Mouse (Mus musculus) limb, embryonic 14.5 days (tissue): ENCODE results near the gene Col19a1. TPM values are rescaled to one million over a fixed set of nuclear protein-coding genes. Genes with fewer than 3 reads are reported as not detected.

Experiments
- ATAC-seq: fragments of 200-750 bp; cut with Nextera tagmentation; 2 replicates; pipeline ENCODE4 v1.8.0; 2017; ENCODE audit warnings: low read depth, moderate number of reproducible peaks, moderate TSS enrichment; ENCODE audit not compliant: low FRiP score
- DNase-seq: peaks from one replicate; pipeline ENCODE4 v3.0.0-alpha.2; 2015; ENCODE audit warnings: low spot score
- H3K27ac ChIP-seq: fragments of 300-500 bp; sonication (generic); replicated peaks from 2 replicates; pipeline ENCODE4 v1.5.1; 2014; ENCODE audit warnings: low read depth, mild to moderate bottlenecking, low read length, moderate library complexity, mixed read lengths
- H3K27me3 ChIP-seq: fragments of 300-500 bp; sonication (generic); 2 replicates; pipeline ENCODE4 v1.6.1; 2014; ENCODE audit warnings: low read length, mixed read lengths; ENCODE audit not compliant: control insufficient read depth, insufficient read depth
- H3K36me3 ChIP-seq: fragments of 300-500 bp; sonication (generic); 2 replicates; pipeline ENCODE4 v1.6.1; 2014; ENCODE audit warnings: mild to moderate bottlenecking, low read length, moderate library complexity, mixed read lengths; ENCODE audit not compliant: control insufficient read depth, insufficient read depth
- H3K4me1 ChIP-seq: fragments of 300-500 bp; sonication (generic); 2 replicates; pipeline ENCODE4 v1.6.1; 2014; ENCODE audit warnings: antibody characterized with exemption, low read length, mixed read lengths; ENCODE audit not compliant: control insufficient read depth, insufficient read depth
- H3K4me2 ChIP-seq: fragments of 300-500 bp; sonication (generic); replicated peaks from 2 replicates; pipeline ENCODE4 v1.6.1; 2014; ENCODE audit warnings: low read depth, mild to moderate bottlenecking, low read length, moderate library complexity; ENCODE audit not compliant: severe bottlenecking
- H3K4me3 ChIP-seq: fragments of 300-500 bp; sonication (generic); replicated peaks from 2 replicates; pipeline ENCODE4 v1.5.1; 2014; ENCODE audit warnings: low read length
- H3K9ac ChIP-seq: fragments of 300-500 bp; sonication (generic); 2 replicates; pipeline ENCODE4 v1.6.1; 2014; ENCODE audit warnings: mild to moderate bottlenecking, low read depth, low read length, moderate library complexity; ENCODE audit not compliant: severe bottlenecking
- H3K9me3 ChIP-seq: fragments of 300-500 bp; sonication (generic); 2 replicates; pipeline ENCODE4 v1.6.1; 2016; ENCODE audit warnings: low read length; ENCODE audit not compliant: control insufficient read depth
- POLR2A ChIP-seq: fragments of 200-500 bp; IDR thresholded peaks from 2 replicates; pipeline ENCODE4 v1.8.0; 2012; ENCODE audit warnings: inconsistent platforms, mild to moderate bottlenecking, moderate library complexity, borderline replicate concordance; ENCODE audit not compliant: insufficient read depth, insufficient read length; ENCODE audit errors: extremely low read depth
- WGBS: fragments of 180-500 bp; shearing (Covaris S2); extraction: QIAGEN DNeasy Blood & Tissue Kit; methylation state at CpG from one replicate; pipeline ENCODE4 v1.1.7; 2014; 5-methylcytosine and 5-hydroxymethylcytosine counted together
- polyA plus RNA-seq, 2 experiments: library from polyadenylated mRNA; depleted of rRNA in 1 of 2; stranded (reverse) in 1 of 2; unstranded in 1 of 2; fragments of >200 nt; fragmentation: Nextera tagmentation in 1 of 2; extraction: Ambion mirVana in 1 of 2; gene quantifications; 2 replicates each; pipeline versions ENCODE4 v1.2.1 to v1.2.3; 2012 to 2014

Gene Col19a1
- polyA plus RNA-seq, 2 experiments, result 0.98 to 4.2 TPM

DNA sequence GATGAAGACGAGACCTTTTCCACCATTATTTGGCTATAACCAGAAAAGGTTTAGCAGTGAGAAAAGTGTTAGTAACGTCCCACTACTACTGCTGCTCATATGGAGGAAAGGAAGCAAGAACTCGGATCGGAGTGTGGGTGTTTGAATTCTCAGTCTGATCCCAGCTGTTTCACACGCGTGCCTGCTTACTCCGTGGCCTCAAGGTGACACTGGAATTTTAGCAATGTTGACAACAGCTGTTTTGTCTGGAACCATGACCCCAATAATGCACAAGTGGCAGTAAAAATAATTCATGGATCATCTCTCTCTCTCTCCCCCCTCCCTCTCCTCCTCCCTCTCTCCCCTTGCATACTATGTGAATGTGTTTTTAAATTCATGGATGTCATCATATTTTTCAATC, 222.5 kb downstream of the Col19a1 start:
- H3K9ac ChIP-seq, result no peak overlapping the region
- ATAC-seq, result peak; percentile 44; the same call in 1 of the 2 replicates
- WGBS, result 65% methylated on average over 7 of the region's 7 CpGs
- H3K4me3 ChIP-seq, result no peak overlapping the region
- no peaks in the 10 kb centered on the region for H3K36me3 ChIP-seq
- no peak overlapping the region for H3K27ac ChIP-seq
- no peak for TF ChIP-seq POLR2A
- DNase-seq, result no peak
- no peaks in the 10 kb centered on the region for H3K9me3 ChIP-seq
- H3K4me2 ChIP-seq, result no peak overlapping the region
- H3K4me1 ChIP-seq, result no peaks in the 10 kb centered on the region
- no peaks in the 10 kb centered on the region for H3K27me3 ChIP-seq

DNA sequence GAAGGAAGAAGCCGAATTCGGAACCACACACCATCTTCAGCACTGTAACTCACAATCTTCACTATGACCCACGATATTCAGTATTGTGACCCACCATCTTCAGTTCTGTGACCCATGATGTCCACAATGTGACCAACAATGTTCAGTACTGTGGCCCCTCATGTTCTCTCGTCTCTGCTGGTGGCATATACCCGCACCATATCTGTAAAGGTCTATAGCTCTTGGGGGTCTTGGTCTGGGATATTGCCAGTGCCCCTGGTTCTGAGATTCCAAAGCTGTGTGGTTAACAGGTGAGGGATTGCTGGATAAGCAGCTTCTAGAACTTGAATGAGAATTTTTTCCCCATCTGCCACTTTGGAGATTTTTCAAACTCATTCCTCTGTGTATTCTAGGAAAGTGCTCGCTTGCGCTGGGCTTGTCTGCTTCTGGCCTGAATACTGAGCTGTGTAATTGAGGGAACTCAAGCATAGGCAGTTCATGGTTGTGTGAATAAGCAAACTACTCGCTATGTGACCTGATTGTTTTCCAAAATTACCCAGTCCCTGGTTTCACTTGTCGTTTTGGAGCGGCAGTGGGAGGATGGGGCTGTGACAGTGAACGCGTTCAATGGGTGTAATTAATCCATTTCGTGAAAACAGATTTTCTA, 225.2 kb downstream of the Col19a1 start:
- H3K27me3 ChIP-seq, result no peaks in the 10 kb centered on the region
- WGBS, result 85% methylated on average over 13 of the region's 13 CpGs
- no peak for TF ChIP-seq POLR2A
- H3K9me3 ChIP-seq, result no peaks in the 10 kb centered on the region
- ATAC-seq (no peak), DNase-seq (no peak)
- H3K36me3 ChIP-seq, result no peaks in the 10 kb centered on the region
- H3K4me1 ChIP-seq, result no peaks in the 10 kb centered on the region
- no peak overlapping the region for H3K27ac ChIP-seq
- H3K4me3 ChIP-seq, result no peak overlapping the region
- no peak overlapping the region for H3K9ac ChIP-seq
- H3K4me2 ChIP-seq, result no peak overlapping the region

DNA sequence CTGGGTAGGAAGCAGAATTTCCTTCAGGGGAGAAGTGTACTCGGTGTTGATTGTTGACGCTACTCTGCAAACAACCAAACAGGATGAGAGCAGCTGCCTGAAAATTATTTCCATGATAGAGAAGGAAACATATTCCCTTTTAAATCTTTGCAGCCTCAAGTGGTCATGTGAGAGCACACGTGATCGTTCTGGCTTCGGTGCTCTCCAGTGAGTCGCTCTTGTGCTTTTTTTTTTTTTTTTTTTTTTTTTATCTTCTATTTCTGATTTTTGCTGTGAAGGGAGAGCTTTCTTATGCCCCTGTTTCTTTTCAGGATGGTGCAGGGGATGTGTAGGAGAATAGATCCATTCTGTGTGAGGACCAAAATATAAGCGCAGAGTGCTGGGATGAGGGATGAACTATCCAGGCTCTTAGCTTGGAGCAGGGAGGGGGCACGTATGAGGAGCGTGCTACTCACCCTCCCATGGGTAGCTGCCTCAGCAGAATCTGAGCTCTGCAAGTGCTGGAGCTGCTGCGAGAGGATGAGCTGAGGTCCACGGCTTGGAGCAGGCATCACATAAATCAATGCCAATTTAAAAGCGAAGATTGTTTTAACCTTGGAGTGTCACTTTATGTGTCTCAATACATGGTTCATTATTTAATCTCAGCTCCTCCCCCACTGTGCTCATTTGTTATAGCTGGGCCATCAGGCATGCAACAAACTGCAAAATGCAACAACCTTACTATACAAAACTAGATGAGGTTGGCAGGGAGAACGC, 237.6 kb downstream of the Col19a1 start:
- H3K4me2 ChIP-seq, result no peak overlapping the region
- ATAC-seq (no peak), DNase-seq (no peak)
- no peak overlapping the region for H3K4me3 ChIP-seq
- no peaks in the 10 kb centered on the region for H3K36me3 ChIP-seq
- no peak overlapping the region for H3K27ac ChIP-seq
- no peaks in the 10 kb centered on the region for H3K9me3 ChIP-seq
- H3K27me3 ChIP-seq, result no peaks in the 10 kb centered on the region
- no peak for TF ChIP-seq POLR2A
- no peak overlapping the region for H3K9ac ChIP-seq
- 78% methylated on average over 13 of the region's 13 CpGs for WGBS
- no peaks in the 10 kb centered on the region for H3K4me1 ChIP-seq

DNA sequence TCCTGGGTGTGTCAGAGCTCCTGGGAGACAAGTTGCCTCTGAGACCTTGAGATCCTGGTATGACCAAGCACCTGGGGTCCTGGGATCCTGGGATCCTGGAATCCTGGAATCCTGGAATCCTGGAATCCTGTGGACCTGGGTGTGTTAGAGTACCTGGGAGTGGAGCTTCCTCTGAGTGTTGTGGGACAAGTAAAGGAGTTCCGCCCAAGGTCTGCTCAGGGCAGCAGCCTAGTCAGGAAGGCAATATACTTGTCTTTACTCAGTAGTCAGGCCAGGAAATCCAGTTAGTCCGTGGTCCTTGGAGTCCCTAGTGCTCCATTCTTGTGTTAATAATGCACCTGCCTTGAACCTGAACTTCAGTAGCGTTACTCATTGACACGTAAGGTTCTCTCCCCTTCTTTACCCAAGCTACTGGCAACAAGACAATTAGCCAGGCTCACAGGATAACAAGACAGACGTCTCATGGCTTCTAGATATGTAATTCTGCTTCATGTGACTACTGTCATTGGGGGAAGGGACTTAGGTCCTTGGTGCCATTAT, 239.6 kb downstream of the Col19a1 start:
- Histone ChIP-seq H3K4me2 (no peak overlapping the region), H3K4me1 (no peaks in the 10 kb centered on the region), H3K27ac (no peak overlapping the region), H3K9ac (no peak overlapping the region), H3K36me3 (no peaks in the 10 kb centered on the region), H3K9me3 (no peaks in the 10 kb centered on the region), H3K27me3 (no peaks in the 10 kb centered on the region), H3K4me3 (no peak overlapping the region)
- WGBS, result 74% methylated on average over 5 of the region's 5 CpGs
- no peak for DNase-seq
- ATAC-seq, result no peak
- TF ChIP-seq POLR2A, result no peak

DNA sequence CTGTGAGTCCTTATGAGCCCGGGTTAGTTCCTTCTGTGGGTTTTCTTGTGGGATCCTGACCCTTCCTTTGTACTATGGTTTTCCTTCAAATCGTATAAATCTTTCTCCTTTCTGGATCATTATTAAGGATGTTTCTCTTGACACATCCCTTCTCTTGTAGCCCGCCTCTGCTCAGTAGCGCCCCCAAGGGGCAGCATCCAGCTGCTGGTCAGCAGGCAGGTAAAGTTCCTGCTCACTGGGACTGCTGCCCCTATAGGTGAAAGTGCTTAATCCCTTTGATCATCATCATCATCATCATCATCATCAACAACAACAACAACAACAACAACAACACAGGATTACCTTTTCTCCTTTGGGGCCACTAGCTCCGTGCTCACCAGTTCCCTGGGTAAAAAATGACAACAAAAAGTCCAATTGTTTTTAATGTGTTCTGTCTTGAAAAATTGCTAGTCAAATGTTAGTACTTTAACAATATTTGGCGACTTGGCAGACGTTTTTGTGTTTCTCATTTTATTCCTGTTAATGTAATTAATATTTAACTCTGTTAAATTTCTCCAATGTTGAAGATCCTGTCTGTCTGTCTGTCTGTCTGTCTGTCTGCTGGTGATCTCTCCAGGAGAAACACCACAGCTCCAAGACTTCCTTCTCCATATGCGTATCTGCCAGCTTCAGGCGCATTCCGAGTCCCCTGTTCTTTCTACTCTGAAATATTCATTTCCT, 249.6 kb downstream of the Col19a1 start:
- TF ChIP-seq POLR2A, result no peak
- WGBS, result 86% methylated on average over 10 of the region's 10 CpGs
- no peak for ATAC-seq

More for the DNA sequence above, 249.6 kb downstream of the Col19a1 start:
- Histone ChIP-seq H3K27ac (no peak overlapping the region), H3K27me3 (no peaks in the 10 kb centered on the region), H3K9me3 (no peaks in the 10 kb centered on the region), H3K4me1 (no peaks in the 10 kb centered on the region), H3K4me2 (no peak overlapping the region), H3K9ac (no peak overlapping the region), H3K36me3 (no peaks in the 10 kb centered on the region), H3K4me3 (no peak overlapping the region)
- DNase-seq, result no peak
